Mouse (Mus musculus): ENCODE measurements around the gene Fuk. TPM values are rescaled to one million over a fixed set of nuclear protein-coding genes. Genes with fewer than 3 reads are reported as not detected.
A peak's percentile ranks its signal among the peaks of the same experiment; 100 is the strongest.

Fuk gene
- polyA plus RNA-seq, 1 experiment, result 21.7 TPM

DNA sequence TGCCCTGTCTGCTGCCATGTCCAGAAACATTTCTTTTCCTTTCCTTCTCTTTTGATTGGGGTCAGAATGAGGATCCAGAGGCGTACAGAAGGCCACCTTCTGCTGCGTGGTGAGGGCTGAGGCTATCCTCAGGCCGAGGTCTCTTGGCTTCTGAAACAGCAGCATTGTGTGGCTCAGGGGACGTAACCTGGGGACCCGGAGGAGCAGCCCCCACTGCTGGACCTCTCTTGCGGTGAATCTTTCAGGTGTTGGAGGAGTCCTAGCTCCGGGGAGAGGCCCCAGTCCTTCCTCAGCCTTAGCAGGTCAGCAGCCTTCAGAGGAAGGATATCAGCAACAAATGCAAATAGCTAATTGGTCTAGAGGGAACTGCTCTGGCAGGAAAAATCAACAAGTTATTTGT, 26.1 kb upstream of the Fuk start:
- 70% methylated on average over 7 of the region's 7 CpGs for WGBS
- TF ChIP-seq POLR2A (IDR thresholded peaks at IDR 0.05; ENCODE audit: low read depth, low read length) (no peak), CTCF (IDR thresholded peaks at IDR 0.05; ENCODE audit: extremely low read depth, insufficient read length, insufficient replicate concordance, low read depth, low read length) (no peak)
- Histone ChIP-seq H3K36me3 (ENCODE audit: control insufficient read depth, insufficient read depth, low read length) (no peaks in the 10 kb centered on the region), H3K27me3 (ENCODE audit: control insufficient read depth, insufficient read depth, low read length) (no peaks in the 10 kb centered on the region), H3K4me1 (ENCODE audit: control insufficient read depth, insufficient read depth, insufficient read length, low read length) (no peaks in the 10 kb centered on the region), H3K27ac (ENCODE audit: insufficient read depth, low read depth, low read length) (no peak overlapping the region), H3K4me3 (ENCODE audit: low read depth, low read length) (no peak overlapping the region)

DNA sequence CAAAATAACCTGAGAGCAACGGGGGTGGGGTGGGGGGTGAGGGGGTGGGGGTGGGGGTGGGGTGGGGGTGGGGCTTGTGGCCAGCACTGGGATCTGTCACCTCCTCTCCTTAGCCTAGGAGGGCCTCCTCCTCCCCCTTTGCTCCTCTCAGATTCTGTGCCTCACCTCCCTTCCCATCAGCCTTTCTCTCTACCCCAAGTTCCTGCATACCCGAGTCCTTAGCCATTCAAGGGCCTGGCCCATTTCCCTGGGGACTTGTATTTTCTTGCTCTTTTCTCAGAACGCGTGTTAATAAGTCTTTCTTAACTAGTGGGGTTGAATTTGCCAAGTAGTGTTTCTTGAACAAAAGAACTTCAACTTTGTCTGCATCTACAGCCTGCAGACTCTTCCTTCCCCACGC, 24.4 kb upstream of the Fuk start:
- 50% methylated on average over 5 of the region's 5 CpGs for WGBS
- Histone ChIP-seq H3K36me3 (ENCODE audit: control insufficient read depth, insufficient read depth, low read length) (no peaks in the 10 kb centered on the region), H3K4me1 (ENCODE audit: control insufficient read depth, insufficient read depth, insufficient read length, low read length) (no peaks in the 10 kb centered on the region), H3K4me3 (ENCODE audit: low read depth, low read length) (no peak overlapping the region), H3K27ac (ENCODE audit: insufficient read depth, low read depth, low read length) (no peak overlapping the region), H3K27me3 (ENCODE audit: control insufficient read depth, insufficient read depth, low read length) (no peaks in the 10 kb centered on the region)
- TF ChIP-seq POLR2A (IDR thresholded peaks at IDR 0.05; ENCODE audit: low read depth, low read length) (no peak), CTCF (IDR thresholded peaks at IDR 0.05; ENCODE audit: extremely low read depth, insufficient read length, insufficient replicate concordance, low read depth, low read length) (no peak)

DNA sequence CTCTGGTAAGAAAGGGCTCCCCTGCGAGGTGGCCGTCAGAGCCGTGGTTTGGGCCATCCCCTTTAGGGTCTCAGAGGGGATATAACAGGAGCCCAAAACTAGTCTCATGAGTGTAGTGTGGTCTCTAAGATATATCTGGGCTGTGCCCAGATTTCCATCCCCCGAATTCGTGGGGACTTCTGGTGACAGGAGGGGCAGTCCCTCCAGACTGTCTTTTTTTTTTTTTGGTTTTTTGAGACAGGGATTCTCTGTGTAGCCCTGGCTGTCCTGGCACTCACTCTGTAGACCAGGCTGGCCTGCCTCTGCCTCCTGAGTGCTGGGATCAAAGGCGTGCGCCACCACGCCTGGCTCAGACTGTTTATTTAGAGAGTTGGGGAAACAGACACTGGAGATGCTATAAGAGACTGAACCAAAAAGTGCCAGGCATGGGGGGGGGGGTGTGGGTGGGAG, 23.4 kb upstream of the Fuk start:
- 70% methylated on average over 8 of the region's 8 CpGs for WGBS

DNA sequence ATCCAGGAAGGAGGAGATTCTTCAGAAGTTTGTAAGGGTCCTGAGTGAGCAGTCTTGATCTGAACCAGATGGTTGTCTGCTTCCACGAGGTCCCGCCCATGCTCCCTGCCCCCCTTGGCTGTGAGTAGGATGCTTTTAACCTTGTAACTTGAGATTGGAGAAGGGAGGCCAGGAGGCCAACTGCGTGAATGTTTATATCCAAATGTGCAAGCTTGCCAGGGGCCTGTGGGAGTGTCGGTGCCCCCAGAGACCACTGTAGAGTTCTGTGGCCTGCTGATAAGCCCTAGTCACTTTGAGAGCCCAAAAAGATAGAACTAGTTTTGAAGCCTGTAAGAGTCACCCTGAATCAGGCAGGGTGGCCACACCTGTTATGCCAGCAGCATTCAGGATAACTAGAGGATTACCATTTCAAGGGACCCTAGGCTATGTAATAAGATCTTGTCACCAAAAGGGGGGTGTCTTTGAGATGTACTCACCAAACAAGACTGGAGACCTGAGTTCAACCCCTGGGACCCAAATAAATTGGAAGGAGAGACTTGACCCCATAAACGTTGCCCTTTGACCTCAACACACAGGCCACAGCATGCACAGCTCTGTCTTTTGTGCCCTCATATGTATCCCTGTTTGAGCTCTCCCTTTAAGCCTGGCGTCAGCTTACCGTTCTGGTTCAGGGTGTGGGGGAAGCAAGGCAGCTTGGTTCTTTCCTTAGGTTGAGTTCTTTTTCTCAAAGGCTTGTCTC, 19.4 kb upstream of the Fuk start:
- TF ChIP-seq POLR2A (IDR thresholded peaks at IDR 0.05; ENCODE audit: low read depth, low read length) (no peak), CTCF (IDR thresholded peaks at IDR 0.05; ENCODE audit: extremely low read depth, insufficient read length, insufficient replicate concordance, low read depth, low read length) (no peak)
- no peak overlapping the region for H3K4me3 ChIP-seq (ENCODE audit: low read depth, low read length)
- H3K36me3 ChIP-seq (ENCODE audit: control insufficient read depth, insufficient read depth, low read length), result no peaks in the 10 kb centered on the region
- 50% methylated on average over 7 of the region's 7 CpGs for WGBS
- no peak overlapping the region for H3K27ac ChIP-seq (ENCODE audit: insufficient read depth, low read depth, low read length)
- H3K27me3 ChIP-seq (ENCODE audit: control insufficient read depth, insufficient read depth, low read length), result no peaks in the 10 kb centered on the region
- peaks cover 3% of the 10 kb centered on the region; the same call in 1 of the 2 replicates for H3K4me1 ChIP-seq (ENCODE audit: control insufficient read depth, insufficient read depth, insufficient read length, low read length)

More for the DNA sequence above, 23.4 kb upstream of the Fuk start:
- Histone ChIP-seq H3K36me3 (ENCODE audit: control insufficient read depth, insufficient read depth, low read length) (no peaks in the 10 kb centered on the region), H3K4me1 (ENCODE audit: control insufficient read depth, insufficient read depth, insufficient read length, low read length) (no peaks in the 10 kb centered on the region), H3K27ac (ENCODE audit: insufficient read depth, low read depth, low read length) (no peak overlapping the region), H3K4me3 (ENCODE audit: low read depth, low read length) (no peak overlapping the region), H3K27me3 (ENCODE audit: control insufficient read depth, insufficient read depth, low read length) (no peaks in the 10 kb centered on the region)
- no peak for TF ChIP-seq CTCF (IDR thresholded peaks at IDR 0.05; ENCODE audit: extremely low read depth, insufficient read length, insufficient replicate concordance, low read depth, low read length)
- no peak for TF ChIP-seq POLR2A (IDR thresholded peaks at IDR 0.05; ENCODE audit: low read depth, low read length)

DNA sequence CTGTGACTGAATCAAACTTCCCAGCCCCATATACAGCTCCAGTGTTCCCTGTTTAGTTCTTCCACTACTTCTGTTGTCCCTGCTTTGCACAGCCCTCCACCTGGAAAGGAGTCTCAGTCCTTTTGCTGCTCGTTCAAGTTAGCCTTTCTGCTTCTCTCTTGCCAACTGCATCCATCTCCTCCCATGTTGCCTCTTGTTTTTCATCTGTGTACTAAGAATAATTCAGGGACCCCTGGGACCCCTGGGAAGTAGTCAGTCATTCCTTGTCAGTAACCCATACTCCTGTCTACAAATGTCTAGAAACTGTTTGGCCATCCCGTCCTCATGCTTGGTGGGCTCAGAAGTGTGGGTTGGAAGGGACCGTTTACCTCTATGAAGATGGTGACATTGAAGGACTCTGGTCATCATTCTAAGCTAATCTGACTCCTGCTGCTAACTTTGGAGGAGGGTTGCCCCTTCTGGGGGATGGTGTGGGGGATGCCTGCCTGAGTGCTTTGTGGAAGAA, 18.5 kb upstream of the Fuk start:
- H3K4me3 ChIP-seq (ENCODE audit: low read depth, low read length), result peak overlapping the region; percentile 64; the same call in 1 of the 2 replicates
- 60% methylated on average over 3 of the region's 3 CpGs for WGBS
- H3K36me3 ChIP-seq (ENCODE audit: control insufficient read depth, insufficient read depth, low read length), result no peaks in the 10 kb centered on the region
- H3K4me1 ChIP-seq (ENCODE audit: control insufficient read depth, insufficient read depth, insufficient read length, low read length), result peaks cover 3% of the 10 kb centered on the region; the same call in 1 of the 2 replicates
- H3K27me3 ChIP-seq (ENCODE audit: control insufficient read depth, insufficient read depth, low read length), result no peaks in the 10 kb centered on the region
- TF ChIP-seq CTCF (IDR thresholded peaks at IDR 0.05; ENCODE audit: extremely low read depth, insufficient read length, insufficient replicate concordance, low read depth, low read length) (no peak), POLR2A (IDR thresholded peaks at IDR 0.05; ENCODE audit: low read depth, low read length) (no peak)
- no peak overlapping the region for H3K27ac ChIP-seq (ENCODE audit: insufficient read depth, low read depth, low read length)

DNA sequence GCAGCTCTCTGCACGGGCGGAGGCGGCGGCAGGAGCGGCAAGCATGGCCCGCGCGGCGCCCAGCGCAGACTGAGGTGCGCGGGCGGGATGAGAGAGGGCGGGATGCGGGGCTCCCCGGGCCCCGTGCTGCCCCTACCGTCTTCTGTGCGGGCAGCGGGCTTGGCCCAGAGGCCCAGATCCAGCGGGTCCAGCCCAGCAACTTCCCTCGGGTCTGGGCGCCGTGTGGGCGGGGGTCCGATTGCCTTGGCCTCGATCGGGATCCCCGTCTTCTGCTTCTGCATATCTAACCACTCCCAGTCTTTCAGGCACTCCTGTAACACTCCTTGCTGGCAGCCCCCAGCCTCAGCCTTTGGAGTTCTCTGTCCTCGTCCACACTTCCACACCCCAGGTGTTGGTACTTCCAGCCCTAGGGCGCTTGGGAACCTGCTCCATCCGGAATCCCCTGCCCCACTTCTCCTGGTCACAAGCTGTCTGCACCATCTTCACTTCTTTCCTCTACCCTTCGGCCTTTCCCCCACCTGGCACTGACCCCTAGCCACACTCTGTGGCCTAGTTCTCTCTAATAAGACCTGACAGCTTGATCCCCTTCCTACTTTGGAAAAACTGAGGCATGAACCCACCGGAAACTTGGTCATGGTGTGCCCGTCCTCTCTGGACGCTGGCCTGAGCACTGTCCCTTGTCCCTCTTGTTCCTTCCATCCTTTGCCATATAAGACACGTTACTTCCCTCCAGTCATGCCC, 17.9 kb upstream of the Fuk start:
- 11% methylated on average over 37 of the region's 37 CpGs for WGBS
- Histone ChIP-seq H3K4me1 (ENCODE audit: control insufficient read depth, insufficient read depth, insufficient read length, low read length) (peaks cover 3% of the 10 kb centered on the region; the same call in 1 of the 2 replicates), H3K27me3 (ENCODE audit: control insufficient read depth, insufficient read depth, low read length) (no peaks in the 10 kb centered on the region), H3K27ac (ENCODE audit: insufficient read depth, low read depth, low read length) (no peak overlapping the region), H3K4me3 (ENCODE audit: low read depth, low read length) (peak overlapping the region; percentile 64), H3K36me3 (ENCODE audit: control insufficient read depth, insufficient read depth, low read length) (no peaks in the 10 kb centered on the region)
- TF ChIP-seq POLR2A (IDR thresholded peaks at IDR 0.05; ENCODE audit: low read depth, low read length) (no peak), CTCF (IDR thresholded peaks at IDR 0.05; ENCODE audit: extremely low read depth, insufficient read length, insufficient replicate concordance, low read depth, low read length) (no peak)
